Mouse (Mus musculus): Measurements from ENCODE around the gene Mmp21. TPM values are rescaled to one million over a fixed set of nuclear protein-coding genes. Genes with fewer than 3 reads are reported as not detected.

Mmp21 gene
- total RNA-seq (2023) = under 1 TPM; 0.21 to 0.67 TPM

DNA sequence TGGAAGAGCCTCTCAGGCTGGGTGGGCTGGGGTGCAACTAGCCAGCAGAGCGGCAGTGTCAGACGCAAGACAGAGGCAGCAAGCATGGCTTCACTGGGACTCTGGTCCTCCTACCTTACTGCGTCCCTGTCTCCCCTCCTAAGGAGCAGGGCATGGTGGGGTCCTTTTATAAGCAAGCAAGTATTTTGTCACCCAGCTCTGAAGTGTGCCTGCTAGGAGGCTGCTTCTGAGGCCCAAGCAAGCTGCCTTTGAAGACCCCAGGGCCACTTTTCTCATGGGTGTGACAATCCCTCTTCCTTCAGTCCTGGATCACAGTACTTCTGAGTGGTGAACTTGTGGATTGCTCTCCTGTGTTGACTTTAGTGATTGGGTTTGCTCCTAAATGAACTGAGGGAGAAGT, at the start of gene Mmp21:
Gene Mmp21, minus strand, starts transcription at position 101 of the 400 bp plus-strand sequence.

DNA sequence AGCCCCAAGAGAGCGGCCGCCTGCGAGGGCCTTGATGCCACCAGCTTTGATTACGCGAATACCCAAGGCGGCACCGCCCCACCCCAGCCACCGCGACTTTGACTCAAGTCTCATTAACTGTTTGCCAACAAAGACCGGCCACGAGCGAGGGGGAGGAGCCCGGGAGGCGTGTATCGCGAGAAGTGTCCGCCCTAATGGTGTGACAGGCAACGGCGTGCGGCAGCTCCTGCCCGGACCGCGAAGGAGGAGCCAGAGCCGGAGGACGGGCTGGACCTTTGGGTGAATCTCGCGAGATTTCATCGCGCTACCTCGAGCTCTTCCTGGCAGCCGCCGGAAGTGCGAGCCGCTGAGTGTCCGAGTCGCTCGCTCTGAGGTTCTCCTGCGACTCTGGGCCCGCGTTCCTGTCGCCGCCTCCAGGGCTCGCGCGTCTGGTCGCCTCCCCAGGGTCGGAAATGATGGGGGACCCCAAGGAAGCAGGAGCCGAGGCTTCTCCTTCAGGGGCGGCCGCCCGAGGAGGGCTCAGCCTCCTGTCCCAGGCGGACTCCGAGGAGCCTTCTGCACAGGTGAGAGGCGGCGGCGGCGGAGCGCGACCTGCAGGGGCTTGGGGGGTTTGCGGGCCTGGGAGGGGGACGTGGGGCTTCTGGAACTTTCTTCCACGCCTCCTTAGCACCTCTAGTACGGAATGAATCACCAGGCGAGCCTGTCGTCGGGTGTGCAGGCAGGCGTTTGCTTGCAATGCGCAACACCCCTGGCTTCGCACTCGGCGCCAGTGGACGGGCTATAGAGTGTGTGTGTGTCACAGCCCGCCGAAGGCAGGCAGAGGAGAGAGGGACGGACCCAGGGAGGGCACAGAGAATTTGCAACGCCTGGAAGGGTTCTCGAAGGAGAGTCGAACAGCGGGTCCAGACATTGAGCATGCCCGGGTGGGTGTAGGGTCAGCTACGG, 42.2 kb downstream of the Mmp21 start, which contains the start of gene Edrf1:
Gene Edrf1, plus strand, starts transcription at position 183 of the 945 bp plus-strand sequence.

Other genes with a start within 250 kb of the Mmp21 start
- not detected for gene Tex36, start 77.9 kb downstream of the Mmp21 start, total RNA-seq (2023)
- 10 to 100 TPM; 50.4 to 59.7 TPM for gene Edrf1, start 42.5 kb downstream of the Mmp21 start, total RNA-seq (2023)
- 10 to 100 TPM; 79.1 to 80.3 TPM for gene Bccip, start 29.3 kb upstream of the Mmp21 start, total RNA-seq (2023)
- gene Uros, start 30.0 kb upstream of the Mmp21 start, total RNA-seq (2023) = 10 to 100 TPM; 14.7 to 18.0 TPM
- not detected for gene Fank1, start 96.8 kb upstream of the Mmp21 start, total RNA-seq (2023)
- gene Dhx32, start 102.7 kb upstream of the Mmp21 start, total RNA-seq (2023) = 10 to 100 TPM; 17.7 to 21.6 TPM